Mouse (Mus musculus): ENCODE results near the gene Wasf2. TPM values are rescaled to one million over a fixed set of nuclear protein-coding genes. Genes with fewer than 3 reads are reported as not detected.
"Not testable (repeated sequence)": the region's sequence is repeated elsewhere in the genome, so short reads cannot be mapped to it uniquely, and the experiment has no call there.

Wasf2 gene
- total RNA-seq, 2 experiments from 2014 or later: 21.5 to 30.3 TPM

GRCm38 (mm10) chr4:133094936-133095733, 35.2 kb upstream of the Wasf2 start:
- peak in 1 of 2 experiments; percentile 42 for DNase-seq (ENCODE audit: low spot score in 2 of 2)
- intact Hi-C loops (cut with DNase I): no loop called here

- intact Hi-C loops (cut with DNase I); DNase-seq (ENCODE audit: low spot score in 2 of 2): not testable (repeated sequence)
Measured at GRCm38 (mm10) chr4:133095734-133096065, 34.6 kb upstream of the Wasf2 start.

- DNase-seq (ENCODE audit: low spot score in 2 of 2); intact Hi-C loops (cut with DNase I): not testable (repeated sequence)
Measured at GRCm38 (mm10) chr4:133096671-133097070, 33.6 kb upstream of the Wasf2 start.

- DNase-seq (ENCODE audit: low spot score in 2 of 2): no peak
- intact Hi-C loops (cut with DNase I): no loop called here
Measured at GRCm38 (mm10) chr4:133101751-133102150, 28.6 kb upstream of the Wasf2 start.

DNA sequence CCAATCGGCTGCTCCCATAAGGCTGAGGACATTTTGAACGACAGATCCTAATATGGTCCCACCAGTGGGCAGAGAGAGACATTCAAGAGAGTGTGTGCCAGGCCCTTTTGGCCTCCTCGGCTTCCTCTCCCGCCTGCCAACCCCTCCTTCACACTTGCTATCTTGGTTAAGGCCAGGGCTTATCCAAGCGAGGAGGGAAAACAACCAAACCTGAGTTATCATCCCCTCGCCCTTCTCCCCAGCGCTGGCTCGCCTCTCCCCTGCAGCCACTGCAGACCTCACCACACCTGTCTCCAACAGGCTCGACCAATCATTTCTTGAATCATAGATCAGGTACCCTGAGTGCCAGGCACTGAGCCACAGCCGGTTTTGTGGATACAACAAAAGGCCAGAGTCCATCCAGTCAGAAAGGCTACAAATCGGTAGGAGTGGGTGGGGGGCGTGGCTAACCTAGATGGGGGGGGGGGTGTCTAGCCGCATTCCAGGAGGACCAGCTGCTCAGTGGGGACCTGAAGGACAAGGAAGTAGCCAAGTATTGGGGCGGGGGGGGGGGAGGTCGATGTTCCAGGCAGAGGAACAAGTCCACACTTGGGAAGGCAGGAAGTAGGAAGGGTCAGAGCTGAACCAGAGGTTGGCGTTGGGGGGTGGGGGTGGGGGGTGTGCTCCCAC, 26.6 kb upstream of the Wasf2 start:
- intact Hi-C loops (cut with DNase I): no loop called here
- DNase-seq (ENCODE audit: low spot score in 2 of 2): no peak

DNA sequence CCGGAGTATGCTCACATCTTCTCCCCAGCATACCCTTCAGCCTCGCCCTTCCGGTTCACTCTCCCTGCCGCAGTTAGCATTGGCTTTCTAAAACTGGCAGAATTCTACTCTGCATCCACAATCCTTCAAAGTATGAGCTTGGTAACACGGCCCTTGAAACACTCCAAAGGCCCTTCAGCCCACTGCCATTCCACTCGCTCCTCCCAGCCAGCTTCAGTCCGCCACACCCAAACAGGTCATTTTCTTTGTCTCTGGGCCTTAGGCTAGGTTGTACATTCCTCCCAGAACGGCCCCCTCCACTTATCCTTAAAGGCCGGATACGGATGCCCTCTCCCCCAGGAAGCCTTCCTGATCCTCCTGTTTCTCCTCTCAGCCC, 26.1 kb upstream of the Wasf2 start:
- intact Hi-C loops (cut with DNase I): no loop called here
- no peak for DNase-seq (ENCODE audit: low spot score in 2 of 2)

- no peak for DNase-seq (ENCODE audit: low spot score in 2 of 2)
- intact Hi-C loops (cut with DNase I): no loop called here
Measured at GRCm38 (mm10) chr4:133106691-133107090, 23.6 kb upstream of the Wasf2 start.

GRCm38 (mm10) chr4:133107788-133108281, 22.5 kb upstream of the Wasf2 start:
- intact Hi-C loops (cut with DNase I): no loop called here
- DNase-seq (ENCODE audit: low spot score in 2 of 2): no peak

DNA sequence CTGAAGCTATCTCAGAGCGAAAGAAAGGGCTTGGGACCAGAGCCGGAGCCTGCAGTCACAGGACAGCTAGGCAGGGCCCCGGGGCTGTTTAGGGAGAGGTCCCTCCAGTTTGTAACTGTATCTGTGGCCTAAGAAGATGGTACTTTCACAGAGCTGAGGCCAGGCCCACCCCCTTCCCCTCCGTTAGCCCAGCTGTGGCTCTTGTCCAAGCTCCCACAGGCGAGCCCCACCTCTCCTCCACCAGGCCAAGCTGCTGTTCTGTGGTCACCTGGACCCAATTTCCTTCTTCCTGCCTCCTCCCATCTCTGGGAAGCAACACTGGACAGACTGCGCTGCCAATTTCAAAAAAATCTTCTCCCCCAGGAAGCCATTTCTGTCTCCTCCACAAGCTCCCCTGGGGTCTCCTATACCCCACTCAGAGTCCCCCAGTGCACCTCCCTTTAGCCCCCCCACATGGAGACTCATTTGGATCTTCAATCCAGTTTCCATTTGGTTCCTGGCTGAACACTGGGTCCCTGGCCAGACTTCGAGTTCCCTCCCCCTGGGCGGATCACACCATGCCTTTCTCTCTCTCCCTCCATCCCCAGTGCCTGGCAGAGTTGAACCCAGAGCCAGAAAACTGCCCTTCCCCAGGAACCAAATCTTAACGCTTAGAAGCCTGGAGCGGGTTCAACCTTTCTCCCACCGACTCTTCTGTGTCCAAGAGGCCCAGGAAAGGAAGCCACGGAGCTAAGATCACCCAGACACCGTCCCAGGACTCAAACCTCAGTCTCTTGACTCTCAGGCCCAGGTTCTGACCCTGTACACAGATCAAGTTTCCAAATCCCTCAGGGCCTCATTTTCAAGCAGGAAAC, 21.6 kb upstream of the Wasf2 start:
- intact Hi-C loops (cut with DNase I): no loop called here

GRCm38 (mm10) chr4:133109335-133109801, 20.9 kb upstream of the Wasf2 start:
- intact Hi-C loops (cut with DNase I): no loop called here
- no peak for DNase-seq (ENCODE audit: low spot score in 2 of 2)

More for the DNA sequence above, 21.6 kb upstream of the Wasf2 start:
- DNase-seq (ENCODE audit: low spot score in 2 of 2): no peak

DNA sequence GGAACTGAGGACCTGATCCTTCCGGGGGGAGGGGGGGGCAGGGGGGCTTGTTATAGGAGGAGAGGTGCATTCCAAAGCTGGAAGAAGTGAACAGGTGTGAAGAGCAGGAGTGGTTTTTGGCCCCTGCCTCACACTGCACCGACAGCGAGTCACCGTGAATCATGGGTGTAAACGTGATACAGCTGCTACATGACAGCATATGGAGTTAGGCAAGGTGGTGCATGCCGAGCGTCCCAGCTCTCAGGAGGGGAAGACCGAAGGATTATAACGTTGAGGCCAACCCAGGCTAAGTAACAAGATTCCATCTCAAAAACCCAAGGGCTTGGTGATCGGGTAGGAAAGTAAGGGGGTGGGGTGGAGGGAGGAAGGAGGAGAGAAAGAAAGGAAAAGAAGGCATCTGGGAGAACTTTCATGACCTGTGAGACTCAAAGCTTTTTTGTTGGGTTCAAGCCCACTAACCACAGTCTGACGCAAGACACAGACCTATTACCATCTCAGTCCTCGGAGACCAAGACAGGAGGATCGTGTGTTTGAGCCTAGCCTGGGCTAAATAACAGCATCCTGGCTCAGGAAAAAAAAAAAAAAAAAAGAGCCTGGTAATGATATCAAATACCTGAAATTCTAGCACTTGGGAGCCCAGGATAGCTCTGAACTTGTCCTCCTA, 18.0 kb upstream of the Wasf2 start:
- intact Hi-C loops (cut with DNase I): loop anchor here (10.0 kb wide), 1 partner anchor 168 kb away; no protein-coding TSS in a partner anchor
- DNase-seq (ENCODE audit: low spot score in 2 of 2): no peak

DNA sequence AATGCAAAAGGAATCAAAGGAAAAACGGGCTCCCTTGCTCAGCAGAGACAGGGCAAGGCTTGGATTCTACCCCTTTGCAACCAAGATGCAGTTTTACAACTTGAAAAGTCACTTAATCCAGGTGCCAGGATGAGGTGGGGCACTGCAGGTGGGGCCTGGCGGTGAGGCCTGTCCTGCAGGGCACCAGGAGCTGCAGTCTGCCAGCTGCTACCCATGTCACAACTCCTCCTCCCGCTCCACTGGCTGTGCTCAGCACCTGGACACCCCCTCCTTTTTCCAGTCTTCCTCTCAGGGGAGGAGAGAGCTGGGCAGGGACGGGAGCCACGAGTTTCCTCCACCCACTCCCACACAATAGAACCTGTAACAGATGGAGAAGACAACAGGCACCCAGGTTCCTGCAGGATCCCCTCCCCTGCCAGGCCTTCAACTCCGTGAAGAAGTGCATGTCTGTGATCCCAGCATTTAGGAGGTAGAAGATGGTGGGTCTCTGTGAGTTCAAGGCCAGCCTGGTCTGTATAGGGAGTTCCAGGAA, 16.9 kb upstream of the Wasf2 start:
- DNase-seq (ENCODE audit: low spot score in 2 of 2): no peak
- intact Hi-C loops (cut with DNase I): loop anchor here (10.0 kb wide), 1 partner anchor 169 kb away; no protein-coding TSS in a partner anchor

DNA sequence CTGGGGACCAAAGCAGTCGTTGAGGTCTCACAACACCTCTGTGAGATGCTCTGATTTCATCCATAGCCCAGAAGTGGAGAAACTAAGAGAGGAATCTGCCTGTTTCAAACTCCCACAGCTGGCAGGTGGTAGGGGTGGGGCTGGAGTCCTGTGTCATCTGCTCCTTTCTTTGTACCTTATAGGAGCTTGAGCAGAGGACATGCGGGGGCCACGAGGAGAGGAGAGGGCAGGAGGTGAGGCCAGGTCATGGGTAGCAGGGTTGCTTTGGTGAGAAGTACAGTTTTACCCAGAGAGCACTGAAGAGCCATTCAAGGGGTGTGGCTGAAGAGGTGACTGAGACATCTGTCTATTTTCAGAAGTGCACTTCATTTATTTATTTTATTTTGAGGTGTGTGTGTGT, 15.5 kb upstream of the Wasf2 start:
- no peak for DNase-seq (ENCODE audit: low spot score in 2 of 2)
- intact Hi-C loops (cut with DNase I): loop anchor here (10.0 kb wide), 1 partner anchor 170 kb away; no protein-coding TSS in a partner anchor

DNA sequence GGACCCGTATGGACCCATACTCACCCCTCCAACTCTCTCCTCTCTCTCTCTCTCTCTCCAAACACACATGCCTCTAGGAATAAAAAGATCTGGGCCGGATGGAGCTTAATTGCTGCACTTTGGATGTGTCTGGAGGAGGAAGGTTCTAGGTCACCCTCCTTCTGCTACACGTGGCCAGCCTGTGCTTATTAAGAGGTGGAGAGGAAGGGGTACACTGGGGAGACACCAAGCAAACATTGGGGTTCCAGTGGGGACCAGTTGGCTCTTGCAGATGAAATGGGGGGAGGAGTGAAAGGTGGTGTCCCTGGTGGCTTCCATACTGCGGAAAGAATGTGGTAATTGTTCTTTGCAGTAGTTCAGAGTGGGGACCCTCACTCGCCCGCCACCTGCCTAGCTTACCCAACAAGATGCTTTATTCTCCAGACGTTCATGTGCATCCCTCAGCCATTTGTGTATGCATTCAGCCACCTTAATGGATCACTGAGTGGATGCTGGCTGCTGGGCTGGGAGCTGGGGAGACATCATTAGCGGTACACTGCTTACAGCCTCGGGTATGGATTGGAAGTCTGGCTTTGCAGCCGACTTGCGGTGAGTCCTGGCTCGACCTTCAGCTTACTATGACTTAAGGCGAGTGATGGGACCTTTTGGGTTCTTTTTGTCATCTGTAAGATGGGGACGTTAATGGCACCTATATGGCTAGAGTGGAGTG, 14.4 kb upstream of the Wasf2 start:
- no peak for DNase-seq (ENCODE audit: low spot score in 2 of 2)
- intact Hi-C loops (cut with DNase I): loop anchor here (10.0 kb wide), 1 partner anchor 171 kb away; no protein-coding TSS in a partner anchor

- no peak for DNase-seq (ENCODE audit: low spot score in 2 of 2)
Measured at GRCm38 (mm10) chr4:133116756-133117470, 13.4 kb upstream of the Wasf2 start.

DNA sequence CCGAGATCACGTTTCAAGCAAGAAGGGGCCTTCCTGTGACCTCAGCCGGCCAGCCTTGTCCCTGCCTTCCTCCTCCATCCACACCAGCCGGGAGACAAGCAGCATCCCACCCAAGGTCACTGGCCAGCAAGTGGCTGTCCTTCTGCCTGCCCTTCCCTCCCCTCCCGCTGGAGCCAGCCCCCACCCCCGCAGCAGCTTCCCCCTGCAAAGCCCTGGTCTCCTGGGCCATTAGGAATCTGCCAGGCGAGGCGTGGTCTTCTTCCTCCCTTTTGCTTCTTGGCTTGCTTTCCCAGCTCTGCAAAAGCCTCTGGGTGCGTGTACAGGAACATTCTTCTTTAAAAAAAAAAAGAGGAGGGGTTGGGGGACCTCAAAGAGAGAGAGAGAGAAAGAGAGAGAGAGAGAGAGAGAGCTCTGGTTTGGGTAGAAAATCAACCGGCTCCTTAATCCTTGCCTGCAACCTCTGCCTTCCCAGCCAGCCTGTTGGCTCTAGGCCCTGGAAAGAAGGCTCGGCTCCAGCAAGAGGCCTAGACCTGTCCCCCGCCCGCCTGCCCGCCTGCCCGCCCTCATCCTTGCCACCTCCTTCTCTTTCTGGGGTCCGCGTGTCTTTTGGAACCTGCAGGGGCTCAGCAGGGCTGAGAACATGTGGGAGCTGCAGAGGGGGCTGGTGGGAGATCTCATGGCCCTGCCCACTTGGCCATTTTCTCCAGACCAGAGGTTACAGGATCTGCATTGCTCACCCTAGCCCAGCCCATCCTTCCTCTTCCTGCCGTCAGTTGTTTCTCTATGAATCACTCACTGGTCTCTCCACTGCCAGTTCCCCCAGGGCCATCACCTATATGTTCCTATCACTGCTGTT, 12.5 kb upstream of the Wasf2 start:
- DNase-seq (ENCODE audit: low spot score in 2 of 2): no peak
- intact Hi-C loops (cut with DNase I): loop anchor here (10.0 kb wide), 1 partner anchor 173 kb away; no protein-coding TSS in a partner anchor

More at GRCm38 (mm10) chr4:133116756-133117470, 13.4 kb upstream of the Wasf2 start:
- intact Hi-C loops (cut with DNase I): loop anchor here (10.0 kb wide), 1 partner anchor 172 kb away; no protein-coding TSS in a partner anchor
